Mouse (Mus musculus) urinary bladder, postnatal 4 days (tissue): ENCODE data around the gene Ninj2.
A peak's percentile ranks its signal among the peaks of the same experiment; 100 is the strongest.

Experiments used
- DNase-seq, 2 experiments: peaks; one replicate each; pipeline ENCODE4 v3.0.0; 2021 to 2022; ENCODE audit warnings: low spot score in 2 of 2

Gene Ninj2

GRCm38 (mm10) chr6:120094091-120094776 lies 1.1 kb downstream of the Ninj2 start:
- DNase-seq, result no peak

- no peak for DNase-seq
Measured at GRCm38 (mm10) chr6:120095096-120095495, 1.9 kb downstream of the Ninj2 start.

GRCm38 (mm10) chr6:120095501-120095900 lies 2.4 kb downstream of the Ninj2 start:
- no peak for DNase-seq

- no peak for DNase-seq
Measured at GRCm38 (mm10) chr6:120099392-120099791, 6.2 kb downstream of the Ninj2 start.

DNA sequence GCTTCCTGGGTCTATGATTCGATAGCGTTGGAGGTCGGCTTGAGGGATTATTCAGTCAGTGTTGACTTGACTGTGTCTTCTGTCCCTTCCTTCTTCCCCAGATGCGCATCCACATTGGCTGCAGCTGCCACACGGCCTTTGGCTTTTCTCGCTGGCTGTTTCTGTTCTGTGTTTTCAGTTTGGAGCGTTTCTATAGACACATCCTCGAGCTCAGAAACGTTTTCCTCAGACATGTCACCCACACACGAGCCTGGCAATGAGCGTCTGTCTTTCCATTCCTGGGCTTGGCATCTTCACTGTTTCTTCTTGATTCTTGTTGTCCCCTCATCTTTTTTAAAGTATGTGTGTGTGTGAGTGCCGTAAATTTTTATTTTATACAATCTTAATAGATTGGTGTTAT lies 8.1 kb downstream of the Ninj2 start:
- DNase-seq, result no peak

DNA sequence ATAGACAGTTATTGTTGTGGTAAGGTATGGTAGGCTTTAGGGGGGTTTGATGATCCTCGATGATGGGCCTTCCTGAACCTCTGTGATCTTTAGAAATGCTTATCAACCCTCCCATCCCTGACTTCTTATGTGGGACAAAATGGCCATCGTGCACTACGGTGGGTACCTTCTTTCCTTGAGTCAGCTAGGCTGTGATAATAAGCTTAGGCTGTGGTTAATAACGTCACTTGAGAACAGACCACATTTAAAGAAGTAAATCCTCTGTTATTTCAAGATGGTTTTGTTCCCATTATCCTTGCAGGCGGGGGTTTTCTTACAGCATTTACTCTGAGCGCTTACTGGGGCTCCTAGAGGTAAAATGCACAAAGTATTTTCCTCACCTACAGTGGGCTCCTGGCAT lies 8.8 kb downstream of the Ninj2 start:
- DNase-seq, result no peak

DNA sequence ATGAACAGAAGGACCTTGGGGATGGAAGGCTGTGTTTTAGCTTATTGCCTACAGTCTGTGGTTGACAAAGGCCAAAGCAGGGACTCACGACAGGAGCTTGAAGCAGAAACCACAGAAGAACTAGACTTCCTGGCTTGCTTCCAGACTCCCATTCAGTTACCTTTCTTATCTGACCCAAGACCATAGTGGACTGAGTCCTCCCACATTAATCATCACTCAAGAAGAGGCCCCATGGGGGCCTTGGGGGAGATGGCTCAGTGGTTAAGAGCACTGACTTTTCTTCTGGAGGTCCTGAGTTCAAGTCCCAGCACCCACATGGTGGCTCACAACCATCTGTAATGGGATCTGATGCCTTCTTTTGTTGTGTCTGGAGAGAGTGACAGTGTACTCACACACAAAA lies 10.0 kb downstream of the Ninj2 start:
- no peak for DNase-seq

- no peak for DNase-seq
Measured at GRCm38 (mm10) chr6:120105055-120105454, 11.9 kb downstream of the Ninj2 start.

DNA sequence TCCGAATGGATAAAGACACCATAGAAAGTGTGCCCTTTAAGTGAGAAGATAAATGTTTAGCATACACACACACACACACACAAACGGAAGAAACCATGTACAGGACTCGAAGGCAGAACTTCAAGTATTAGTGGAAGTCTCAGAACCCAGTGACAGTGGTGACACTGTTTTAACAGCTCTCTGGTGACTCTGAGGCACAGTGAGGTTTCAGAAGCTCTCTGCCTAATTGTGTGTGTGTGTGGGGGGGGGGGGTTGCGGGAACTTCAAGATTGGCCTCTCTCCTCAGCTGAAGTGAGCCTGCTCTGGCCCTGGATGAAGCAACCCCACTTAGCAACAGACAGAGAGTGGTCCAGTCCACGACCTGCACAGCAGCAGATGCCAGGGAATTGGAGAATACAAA lies 14.4 kb downstream of the Ninj2 start:
- no peak for DNase-seq

DNA sequence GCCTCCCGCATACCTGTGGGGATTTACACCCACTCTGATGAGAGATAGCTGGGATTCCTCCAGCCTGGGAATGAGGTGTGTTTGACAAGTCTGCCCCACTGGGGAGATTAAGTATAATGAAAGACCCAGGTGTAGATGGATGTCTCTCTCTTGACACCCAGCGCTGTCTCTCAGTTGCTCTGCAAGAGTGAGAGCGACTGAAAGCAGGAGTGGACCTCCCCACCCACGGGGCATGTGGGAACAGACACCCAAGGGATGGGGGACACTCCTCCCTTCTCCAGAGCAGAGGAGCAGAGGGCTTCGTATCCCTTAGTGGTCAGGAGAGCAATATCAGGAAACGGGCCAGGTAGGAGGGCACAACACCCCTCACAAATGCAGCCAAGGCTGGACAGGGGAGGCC lies 14.9 kb downstream of the Ninj2 start:
- DNase-seq, result no peak

GRCm38 (mm10) chr6:120109173-120109572 lies 16.0 kb downstream of the Ninj2 start:
- DNase-seq, result peak; percentile 68 to 69

DNA sequence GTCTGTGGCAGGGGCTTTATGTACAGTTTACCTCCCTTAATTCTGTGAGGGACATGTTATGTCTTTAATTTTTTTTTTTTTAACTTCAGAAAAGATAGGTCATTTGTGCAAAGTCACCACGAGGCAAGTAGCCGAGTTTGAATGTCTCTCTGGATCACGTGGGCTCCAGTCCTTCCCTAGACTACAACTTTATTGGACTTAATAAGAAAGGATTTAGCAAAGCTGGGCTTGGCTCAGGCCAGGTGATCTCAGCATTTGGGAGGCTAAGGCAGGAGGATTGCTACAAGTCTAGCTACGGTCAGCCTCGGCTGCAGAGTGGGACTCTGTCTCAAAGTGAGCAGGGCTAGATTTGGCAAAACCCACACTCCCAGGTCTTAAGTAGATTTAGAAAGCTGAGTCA lies 16.8 kb downstream of the Ninj2 start:
- DNase-seq, result no peak

- DNase-seq, result no peak
Measured at GRCm38 (mm10) chr6:120110738-120111409, 17.7 kb downstream of the Ninj2 start.

DNA sequence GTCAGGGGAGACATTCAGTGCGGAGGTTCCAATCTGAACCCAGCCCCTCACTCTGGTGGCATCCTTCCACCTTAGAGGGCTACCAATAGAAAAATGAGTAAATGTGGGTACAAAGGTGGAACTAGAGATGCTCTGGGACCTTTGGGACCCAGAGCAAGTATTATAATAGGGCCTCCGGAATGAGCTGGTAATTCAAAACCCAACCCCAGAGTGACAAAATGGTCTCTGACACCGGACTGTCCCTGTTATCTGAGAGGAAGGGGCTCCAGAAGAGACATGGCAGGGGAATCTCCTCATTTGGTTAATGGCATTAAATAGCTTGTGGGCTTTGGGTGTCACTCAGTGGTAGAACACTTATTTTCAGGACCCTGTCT lies 18.2 kb downstream of the Ninj2 start:
- no peak for DNase-seq

DNA sequence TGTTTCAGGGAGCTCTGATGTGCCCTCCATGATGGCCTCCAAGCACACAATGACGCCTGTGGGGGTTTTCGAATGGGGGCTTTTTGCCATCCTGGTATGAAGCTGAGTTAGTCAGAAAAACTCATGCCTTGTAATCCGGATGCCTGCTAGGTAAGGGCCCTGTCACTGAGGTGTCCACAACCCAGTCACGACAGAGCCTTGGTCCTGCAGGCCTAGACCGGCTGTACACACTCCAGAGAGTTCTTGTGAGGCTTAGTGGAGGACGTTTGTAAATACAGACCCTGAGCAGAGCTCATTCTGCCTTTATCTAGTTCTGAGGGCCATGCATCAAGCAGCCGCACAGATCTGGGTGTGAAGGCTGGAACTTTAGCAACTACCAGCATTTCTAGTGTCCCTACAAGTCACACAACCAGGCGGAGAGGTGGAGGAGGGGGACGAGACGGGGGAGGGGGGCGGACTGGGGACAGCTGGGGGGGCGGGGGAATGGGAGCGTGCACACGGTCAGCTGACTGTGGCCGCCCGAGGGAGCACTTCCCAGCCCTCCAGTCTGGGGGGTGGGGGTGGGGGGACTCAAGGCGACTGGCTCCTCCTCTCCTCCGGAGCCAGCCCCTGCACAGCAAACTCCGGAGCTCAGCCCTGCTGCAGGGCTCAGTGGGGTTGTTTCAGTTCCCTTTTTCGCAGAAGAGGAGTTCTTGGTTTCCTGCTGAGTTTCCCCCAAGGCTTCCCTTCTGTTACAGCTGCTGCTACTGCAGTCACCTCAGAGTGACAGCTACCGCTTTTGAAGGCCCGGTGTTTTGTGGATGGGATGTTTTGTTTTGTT lies 19.0 kb downstream of the Ninj2 start:
- DNase-seq, result peak; percentile 72 to 75

GRCm38 (mm10) chr6:120113856-120114255 lies 20.7 kb downstream of the Ninj2 start:
- no peak for DNase-seq

GRCm38 (mm10) chr6:120114271-120114670 lies 21.1 kb downstream of the Ninj2 start:
- no peak for DNase-seq

GRCm38 (mm10) chr6:120114698-120115097 lies 21.5 kb downstream of the Ninj2 start:
- DNase-seq, result peak; percentile 55 to 69

DNA sequence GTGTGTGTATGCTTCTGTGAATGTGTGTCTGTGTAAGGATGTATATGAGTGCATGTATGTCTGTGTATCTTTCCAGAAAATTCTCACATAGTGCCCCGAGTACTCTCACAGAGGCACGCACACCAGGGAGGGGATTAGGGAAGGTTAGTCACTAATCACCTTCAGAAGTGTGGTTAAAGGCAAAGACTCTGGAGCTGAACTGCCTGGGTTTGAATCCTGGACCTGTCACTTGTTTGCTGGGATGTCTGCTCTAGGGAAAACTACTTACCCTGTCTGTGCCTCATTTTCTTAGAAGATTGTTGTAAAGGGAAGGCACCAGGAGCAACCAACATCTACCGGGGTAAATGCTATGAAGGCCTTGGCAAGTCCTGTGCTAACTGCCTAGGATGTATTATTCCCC lies 22.3 kb downstream of the Ninj2 start:
- DNase-seq, result no peak

- no peak for DNase-seq
Measured at GRCm38 (mm10) chr6:120119824-120120223, 26.7 kb downstream of the Ninj2 start.

GRCm38 (mm10) chr6:120124688-120125087 lies 31.5 kb downstream of the Ninj2 start:
- DNase-seq, result no peak

- DNase-seq, result no peak
Measured at GRCm38 (mm10) chr6:120126456-120126855, 33.3 kb downstream of the Ninj2 start.

DNA sequence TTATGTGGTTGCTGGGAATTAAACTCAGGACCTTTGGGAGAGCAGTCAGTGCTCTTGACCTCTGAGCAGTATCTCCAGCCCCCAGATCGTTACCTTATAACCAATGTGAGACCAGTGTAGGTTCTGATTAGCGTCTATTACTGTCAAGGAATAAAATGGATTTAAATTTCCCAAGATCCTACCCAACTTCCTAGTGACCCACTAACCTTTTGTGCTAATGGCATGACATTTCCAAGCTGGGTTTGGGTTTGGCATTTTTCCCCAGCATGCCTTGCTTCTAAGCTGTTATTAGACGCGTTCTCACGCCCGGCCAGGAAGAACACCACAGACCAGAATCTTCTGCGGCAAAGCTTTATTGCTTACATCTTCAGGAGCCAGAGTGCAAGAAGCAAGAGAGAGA lies 34.2 kb downstream of the Ninj2 start:
- DNase-seq, result no peak
